Mouse (Mus musculus) left cerebral cortex, adult 9 months (tissue): ENCODE results near the gene Praf2.
"Not testable (repeated sequence)": the region's sequence is repeated elsewhere in the genome, so short reads cannot be mapped to it uniquely, and the experiment has no call there.

ENCODE experiments used
- DNase-seq, 2 experiments: peaks; one replicate each; pipeline ENCODE4 v3.0.0; 2022; ENCODE audit warnings: low spot score in 2 of 2

The Praf2 gene

DNA sequence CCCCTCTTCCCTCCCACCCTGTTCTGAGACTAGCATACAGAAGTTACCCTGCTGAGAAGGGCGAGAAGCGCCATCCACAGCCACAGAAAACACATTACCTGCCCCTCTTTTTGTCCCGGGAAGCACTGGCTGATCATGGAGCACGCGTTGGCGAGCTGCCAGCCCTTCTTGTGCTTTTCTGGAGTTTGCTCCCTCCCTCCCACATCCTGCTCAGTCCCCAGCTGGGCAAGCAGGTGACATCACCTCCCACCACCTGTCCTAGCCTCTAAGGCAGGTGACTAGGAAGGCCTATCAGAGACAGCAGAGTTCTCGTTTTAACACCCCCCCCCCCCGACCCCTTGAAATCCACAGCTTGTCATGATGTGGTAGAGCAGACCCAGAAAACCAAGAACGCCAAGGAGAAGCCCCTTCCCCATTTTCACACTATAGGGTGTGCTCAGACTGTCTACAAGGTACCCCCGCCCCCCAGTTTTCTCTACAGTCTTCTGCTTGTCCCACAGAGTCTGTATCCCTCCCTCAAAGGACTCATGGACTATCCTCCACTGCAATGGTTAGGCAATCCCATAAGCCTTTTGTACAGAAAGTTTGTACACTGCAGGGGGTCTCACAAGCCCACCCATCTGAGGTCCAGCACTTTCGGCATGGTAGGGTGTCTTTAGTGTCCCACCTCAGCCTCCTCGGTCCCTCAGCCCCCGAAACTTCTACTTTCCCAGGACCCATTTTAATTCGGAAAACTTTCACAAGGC, 11.3 kb downstream of the Praf2 start:
- no peak for DNase-seq

DNA sequence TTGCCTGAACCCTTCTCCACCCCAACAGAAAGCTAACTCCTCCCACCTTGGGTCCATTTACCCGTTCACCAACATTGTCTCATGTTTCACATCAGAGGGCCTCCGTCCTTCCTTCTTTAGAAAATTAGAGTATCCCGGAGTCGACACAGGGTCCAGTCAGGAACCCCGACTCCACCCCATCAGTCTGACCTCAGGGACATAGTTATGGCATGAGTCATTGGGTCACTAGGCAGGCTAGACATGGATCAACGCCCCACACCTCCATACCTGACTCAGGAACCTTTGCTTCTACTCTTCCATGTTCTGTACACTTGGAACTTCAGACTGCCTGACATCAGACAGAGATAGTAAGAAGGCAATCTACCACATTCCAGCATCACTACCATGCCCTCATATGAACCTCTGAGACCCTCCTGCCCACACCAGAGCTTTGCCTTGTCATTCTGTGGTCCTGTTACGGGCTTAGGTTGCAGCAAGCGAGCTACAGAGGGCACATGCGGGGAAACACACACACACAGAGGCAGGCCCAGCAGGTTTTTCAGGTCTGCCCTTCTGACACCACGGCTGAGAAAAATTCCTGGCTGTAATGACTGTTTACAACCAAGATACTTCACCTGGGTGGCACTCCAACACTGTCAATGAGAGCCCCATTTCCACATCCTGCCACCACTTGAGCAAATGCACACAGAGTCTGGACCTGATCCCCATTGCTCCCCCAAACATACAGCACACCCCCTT, 12.0 kb downstream of the Praf2 start:
- no peak for DNase-seq

- DNase-seq = no peak
Measured at GRCm38 (mm10) chrX:7741103-7741502, 12.9 kb downstream of the Praf2 start.

GRCm38 (mm10) chrX:7743470-7743869, 15.2 kb downstream of the Praf2 start:
- no peak for DNase-seq

- DNase-seq = no peak
Measured at GRCm38 (mm10) chrX:7744940-7745339, 16.7 kb downstream of the Praf2 start.

DNA sequence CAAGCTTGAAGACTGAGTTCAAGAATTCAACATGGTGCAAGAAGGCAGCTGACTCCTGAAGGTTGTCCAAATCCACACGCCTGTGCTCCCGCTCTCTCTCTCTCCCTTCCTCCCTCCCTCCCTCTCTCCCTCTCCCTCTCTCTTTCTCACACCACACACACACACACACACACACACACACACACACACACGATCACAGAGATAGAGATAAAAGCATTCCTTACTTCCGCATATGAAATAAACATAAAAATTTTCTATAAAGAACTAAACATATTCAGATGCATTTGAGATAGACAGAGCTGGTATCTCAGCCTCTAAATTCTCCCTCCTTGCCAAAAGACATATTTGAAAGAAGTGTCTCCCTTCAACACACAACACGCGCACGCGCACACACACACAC, 17.2 kb downstream of the Praf2 start:
- no peak for DNase-seq

GRCm38 (mm10) chrX:7750432-7751116, 22.3 kb downstream of the Praf2 start, which contains the start of gene Ccdc120:
TSS of gene Ccdc120 (minus strand) at chrX:7750905.
- DNase-seq = peak in 1 of 2 experiments; percentile 70

- not testable (repeated sequence) for DNase-seq
Measured at GRCm38 (mm10) chrX:7753627-7754026, 25.4 kb downstream of the Praf2 start.

GRCm38 (mm10) chrX:7762137-7762920, 34.1 kb downstream of the Praf2 start, which contains the start of gene Tfe3:
TSS of gene Tfe3 (plus strand) at chrX:7762560.
- DNase-seq = peak; percentile 90 to 93

DNA sequence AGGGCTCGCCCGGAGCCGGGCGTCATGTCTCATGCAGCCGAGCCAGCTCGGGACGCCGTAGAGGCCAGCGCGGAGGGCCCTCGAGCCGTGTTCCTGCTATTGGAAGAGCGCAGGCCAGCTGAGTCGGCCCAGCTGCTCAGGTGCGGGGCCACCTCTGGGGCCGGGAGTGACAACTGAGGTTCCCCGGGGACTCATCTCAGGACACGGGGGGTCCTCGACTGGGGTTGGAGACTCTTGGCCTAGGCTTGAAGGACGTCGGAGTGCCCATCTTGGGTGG, 34.6 kb downstream of the Praf2 start:
- DNase-seq = no peak

DNA sequence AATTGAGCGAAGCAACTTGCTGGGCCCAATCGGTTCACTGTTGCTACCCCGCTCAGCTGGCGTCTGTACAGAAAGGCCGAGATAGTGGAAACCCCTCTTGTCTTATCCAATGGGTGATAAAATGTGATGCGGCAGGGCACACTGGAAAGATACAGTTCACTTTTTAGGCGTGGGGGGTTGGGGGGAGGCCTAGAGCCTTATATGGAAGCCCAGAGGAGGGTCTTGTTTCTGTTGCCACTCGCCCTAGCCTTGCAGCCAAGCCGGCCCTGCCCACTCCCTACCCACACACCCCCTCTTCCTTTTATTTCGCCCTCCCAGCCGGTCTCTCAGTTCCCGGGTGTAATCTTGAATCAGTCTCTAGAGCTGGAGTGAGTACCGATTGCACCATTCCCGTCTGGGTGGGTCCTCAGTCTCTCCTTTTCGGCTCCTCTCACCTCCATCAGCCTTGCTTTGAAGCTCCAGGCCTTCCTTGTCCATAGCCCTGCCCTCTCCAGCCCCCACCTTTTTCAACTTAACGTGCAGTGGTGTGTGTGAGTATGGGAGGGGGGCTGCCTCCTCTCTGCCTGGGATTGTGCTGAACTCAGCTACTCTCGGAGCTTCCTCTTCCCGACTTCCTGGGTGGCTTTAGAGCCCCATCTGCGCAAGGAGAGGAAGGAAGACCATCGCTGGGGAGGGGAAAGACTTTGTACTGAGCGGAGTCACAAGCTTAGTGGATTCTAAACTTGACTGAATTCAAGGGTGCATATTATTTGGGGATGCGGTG, 35.6 kb downstream of the Praf2 start:
- DNase-seq = peak in 1 of 2 experiments; percentile 28

GRCm38 (mm10) chrX:7764657-7765280, 36.5 kb downstream of the Praf2 start:
- DNase-seq = no peak

DNA sequence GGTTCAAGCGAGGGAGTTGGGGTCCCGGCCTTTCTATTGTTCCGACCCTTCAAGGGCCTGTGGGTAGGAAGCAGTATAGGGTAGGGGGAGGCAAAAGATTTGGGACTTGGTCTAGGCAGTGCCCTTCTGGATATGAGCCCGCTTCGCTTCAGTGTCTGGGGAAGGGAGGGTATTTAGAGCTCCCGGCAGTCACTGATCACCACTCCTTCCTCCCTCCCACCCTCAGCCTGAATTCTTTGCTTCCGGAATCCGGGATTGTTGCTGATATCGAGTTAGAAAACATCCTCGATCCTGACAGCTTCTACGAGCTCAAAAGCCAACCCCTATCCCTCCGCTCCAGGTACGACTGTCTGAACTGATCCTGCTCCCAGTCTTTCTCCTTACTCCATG, 37.0 kb downstream of the Praf2 start:
- DNase-seq = no peak

DNA sequence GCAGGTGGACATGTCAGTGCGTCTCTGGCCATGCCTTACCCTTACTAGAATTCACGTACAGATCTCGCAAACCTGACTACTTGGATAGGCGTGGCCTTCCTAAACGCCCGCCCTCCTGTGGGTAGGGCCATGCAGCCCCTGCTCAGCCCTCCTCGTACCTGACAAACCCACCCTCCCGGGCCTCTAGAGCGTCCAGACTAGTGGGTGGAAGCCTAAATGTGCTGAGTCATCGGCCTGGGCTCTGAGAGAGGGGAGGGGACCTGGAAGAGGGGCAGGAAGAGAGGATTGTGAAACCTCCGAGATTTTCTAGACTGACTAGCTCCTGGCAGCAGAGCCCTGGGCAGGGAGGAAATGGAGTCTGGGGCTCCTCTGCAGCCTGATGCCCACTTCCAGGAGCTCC, 37.5 kb downstream of the Praf2 start:
- peak in 1 of 2 experiments; percentile 46 for DNase-seq

- DNase-seq = no peak
Measured at GRCm38 (mm10) chrX:7769302-7770017, 41.2 kb downstream of the Praf2 start.

- DNase-seq = no peak
Measured at GRCm38 (mm10) chrX:7772766-7773165, 44.5 kb downstream of the Praf2 start.

DNA sequence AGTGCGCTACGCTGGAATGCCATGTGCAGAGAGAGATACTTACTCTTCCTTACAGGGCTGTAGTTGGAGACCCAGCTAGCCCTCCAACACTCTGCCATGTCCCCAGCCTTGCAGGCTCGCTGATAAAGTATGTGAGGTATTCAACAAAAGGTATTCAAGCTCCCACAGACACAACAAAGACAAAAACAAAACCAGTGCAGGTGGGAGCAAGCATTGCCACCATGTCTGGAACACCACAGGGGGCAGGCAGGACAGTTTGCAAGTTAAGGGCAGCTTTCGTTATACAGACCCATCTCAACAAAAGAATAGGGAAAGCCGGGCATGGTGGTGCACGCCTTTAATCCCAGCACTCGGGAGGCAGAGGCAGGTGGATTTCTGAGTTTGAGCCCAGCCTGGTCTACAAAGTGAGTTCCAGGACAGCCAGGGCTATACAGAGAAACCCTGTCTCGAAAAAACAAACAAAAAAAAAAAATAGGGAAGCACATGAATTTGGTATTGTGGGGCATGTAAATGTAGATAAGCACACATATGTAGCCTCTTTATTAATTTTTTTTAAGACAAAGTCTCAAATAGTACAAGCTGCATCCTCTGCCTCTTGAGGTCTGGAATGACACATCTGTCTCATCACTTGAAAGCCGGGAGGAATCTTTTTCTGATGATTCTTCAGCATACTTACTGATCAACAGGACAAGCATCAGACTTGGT, 47.4 kb downstream of the Praf2 start:
- DNase-seq = no peak

DNA sequence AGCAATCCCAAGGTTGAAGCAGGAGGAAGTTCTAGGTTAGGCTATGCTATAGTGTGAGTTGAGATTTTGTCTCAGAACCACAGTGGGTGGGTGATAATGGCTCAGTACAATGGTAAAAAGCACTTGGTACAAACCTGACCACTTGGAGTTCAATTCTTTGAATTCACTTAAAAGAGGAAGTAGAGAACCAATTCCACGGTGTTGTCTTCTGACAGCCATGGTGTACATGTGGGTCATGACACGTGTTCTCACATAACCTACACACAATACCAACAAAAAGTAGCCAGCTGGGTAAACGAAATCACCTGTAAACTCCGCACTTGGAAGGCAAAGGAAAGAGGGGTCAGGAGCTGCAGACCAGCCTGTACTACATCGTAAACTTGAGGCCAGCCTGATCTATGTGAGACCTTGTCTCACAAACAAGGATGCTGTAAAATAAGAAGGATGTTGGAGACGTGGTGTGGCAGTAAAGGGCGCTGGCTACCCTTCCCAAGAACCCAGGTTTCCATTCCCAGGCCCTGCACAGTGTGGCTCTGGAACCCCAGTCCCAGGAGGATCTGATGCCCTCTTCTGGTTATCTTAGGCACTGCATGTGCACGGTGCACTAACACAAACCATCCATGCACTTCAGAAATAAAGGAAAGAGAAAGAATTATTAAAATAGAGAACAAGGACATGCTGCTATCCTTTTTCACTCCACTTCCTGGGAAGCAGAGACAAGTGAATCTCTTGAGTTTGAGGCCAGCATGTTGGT, 48.3 kb downstream of the Praf2 start:
- DNase-seq = peak in 1 of 2 experiments; percentile 61
